Comparison of ENCODE assay signal across 8 mouse cellular contexts in genomic region chr15:12789406-12789867, GRCm38 (mm10). TPM values are rescaled to one million over a fixed set of nuclear protein-coding genes. Genes with fewer than 3 reads are reported as not detected.
DNase-seq lines count a peak whose midpoint lies in the region; ATAC-seq and TF ChIP-seq lines count a peak whose summit lies in the region.

No protein-coding gene starts in this region.

- peaks cover 20% of the 10 kb centered on the region for H3K4me1 ChIP-seq in forebrain, embryonic 10.5 days
- H3K4me1 ChIP-seq in forebrain, embryonic 15.5 days, result no peaks in the 10 kb centered on the region
- H3K4me1 ChIP-seq in kidney, postnatal 0 days (replicated peaks; ENCODE audit: insufficient read depth, low read length), result no peaks in the 10 kb centered on the region; the same call in 1 of the 2 replicates
- H3K4me1 ChIP-seq in intestine, postnatal 0 days (replicated peaks; ENCODE audit: control insufficient read depth, insufficient read depth, low read length), result no peaks in the 10 kb centered on the region

- 36% methylated on average over 10 of the region's 10 CpGs for WGBS in forebrain, embryonic 10.5 days
- 27% methylated on average over 10 of the region's 10 CpGs for WGBS in forebrain, embryonic 15.5 days
- WGBS in kidney, postnatal 0 days, result 15% methylated on average over 10 of the region's 10 CpGs
- WGBS in intestine, postnatal 0 days, result 7% methylated on average over 10 of the region's 10 CpGs

- H3K9me3 ChIP-seq in forebrain, embryonic 10.5 days, result no peaks in the 10 kb centered on the region
- H3K9me3 ChIP-seq in forebrain, embryonic 15.5 days, result no peaks in the 10 kb centered on the region
- H3K9me3 ChIP-seq in kidney, postnatal 0 days (replicated peaks; ENCODE audit: low read length), result no peaks in the 10 kb centered on the region
- H3K9me3 ChIP-seq in intestine, postnatal 0 days (ENCODE audit: control insufficient read depth), result no peaks in the 10 kb centered on the region

- no peaks in the 10 kb centered on the region for H3K36me3 ChIP-seq in forebrain, embryonic 10.5 days (replicated peaks)
- no peaks in the 10 kb centered on the region for H3K36me3 ChIP-seq in forebrain, embryonic 15.5 days
- H3K36me3 ChIP-seq in kidney, postnatal 0 days (ENCODE audit: insufficient read depth, low read length), result no peaks in the 10 kb centered on the region
- no peaks in the 10 kb centered on the region for H3K36me3 ChIP-seq in intestine, postnatal 0 days (ENCODE audit: control insufficient read depth, insufficient read depth)

- H3K27me3 ChIP-seq in forebrain, embryonic 10.5 days (ENCODE audit: poor library complexity, severe bottlenecking), result no peaks in the 10 kb centered on the region
- H3K27me3 ChIP-seq in forebrain, embryonic 15.5 days, result no peaks in the 10 kb centered on the region
- H3K27me3 ChIP-seq in kidney, postnatal 0 days (ENCODE audit: insufficient read depth, low read length), result no peaks in the 10 kb centered on the region
- no peaks in the 10 kb centered on the region for H3K27me3 ChIP-seq in intestine, postnatal 0 days (replicated peaks; ENCODE audit: control insufficient read depth, insufficient read depth, low read length)

- no peak for DNase-seq in forebrain, embryonic 10.5 days (ENCODE audit: extremely low spot score, low spot score)
- peak; percentile 40 for DNase-seq in kidney, postnatal 0 days (ENCODE audit: low spot score)
- DNase-seq in kidney, adult 8-10 months, result no peak
- peak; percentile 58 for DNase-seq in retina, embryonic 14.5 days (ENCODE audit: low spot score)
- no peak for DNase-seq in ovary, adult 18-20 months (ENCODE audit: low spot score)
- DNase-seq in ovary, postnatal 10 days (ENCODE audit: low spot score), result no peak

- ATAC-seq in forebrain, embryonic 15.5 days (replicated peaks), result no peak
- ATAC-seq in kidney, postnatal 0 days (replicated peaks; ENCODE audit: low FRiP score, low read depth), result no peak
- no peak for ATAC-seq in intestine, postnatal 0 days

- H3K4me3 ChIP-seq in forebrain, embryonic 10.5 days, result no peak overlapping the region
- H3K4me3 ChIP-seq in forebrain, embryonic 15.5 days, result no peak overlapping the region
- no peak overlapping the region for H3K4me3 ChIP-seq in kidney, postnatal 0 days (replicated peaks; ENCODE audit: low read depth, low read length)
- no peak overlapping the region for H3K4me3 ChIP-seq in intestine, postnatal 0 days (ENCODE audit: low read depth, low read length)

- TF ChIP-seq CTCF in kidney, postnatal 0 days (IDR thresholded peaks at IDR 0.05; ENCODE audit: low read depth), result no peak
- no peak for TF ChIP-seq CTCF in intestine, postnatal 0 days (IDR thresholded peaks at IDR 0.05; ENCODE audit: low read depth)

- no peak overlapping the region for H3K9ac ChIP-seq in forebrain, embryonic 15.5 days (replicated peaks)
- H3K9ac ChIP-seq in kidney, postnatal 0 days (ENCODE audit: low read depth, low read length), result no peak overlapping the region
- no peak overlapping the region for H3K9ac ChIP-seq in intestine, postnatal 0 days (ENCODE audit: low read depth, low read length)

- peak overlapping the region; percentile 77 for H3K27ac ChIP-seq in forebrain, embryonic 10.5 days
- H3K27ac ChIP-seq in forebrain, embryonic 15.5 days (replicated peaks), result no peak overlapping the region
- H3K27ac ChIP-seq in kidney, postnatal 0 days, result no peak overlapping the region
- no peak overlapping the region for H3K27ac ChIP-seq in intestine, postnatal 0 days (ENCODE audit: low read depth, low read length)

- H3K4me2 ChIP-seq in forebrain, embryonic 15.5 days (replicated peaks), result no peak overlapping the region
- peak overlapping the region; percentile 37; the same call in 1 of the 2 replicates for H3K4me2 ChIP-seq in kidney, postnatal 0 days (ENCODE audit: low read length)
- H3K4me2 ChIP-seq in intestine, postnatal 0 days (replicated peaks; ENCODE audit: low read depth), result 0 out of 2 replicates have a peak overlapping the region, but pooled peaks have one; percentile 10

RNA-seq across cellular contexts. Expression of gene 6030458C11Rik, which starts 35.0 kb away (rescaled TPM):
- polyA plus RNA-seq in forebrain, embryonic 10.5 days (2016; fragmentation: Nextera tagmentation; extraction: Ambion mirVana), result 45.0 and 50.4 TPM in 2 replicates
- polyA plus RNA-seq in forebrain, embryonic 15.5 days (2015; fragmentation: Nextera tagmentation; extraction: Ambion mirVana), result 32.2 and 33.0 TPM in 2 replicates
- 20.8 and 22.8 TPM in 2 replicates for polyA plus RNA-seq in kidney, postnatal 0 days (2015; fragmentation: Nextera tagmentation; extraction: Ambion mirVana)
- 10.0 and 12.1 TPM in 2 replicates for polyA plus RNA-seq in intestine, postnatal 0 days (2015; fragmentation: Nextera tagmentation; extraction: Ambion mirVana)

RNA-seq across cellular contexts. Expression of gene Drosha, which starts 35.2 kb away (rescaled TPM):
- 87.7 and 88.1 TPM in 2 replicates for polyA plus RNA-seq in forebrain, embryonic 10.5 days (2016; fragmentation: Nextera tagmentation; extraction: Ambion mirVana)
- polyA plus RNA-seq in forebrain, embryonic 15.5 days (2015; fragmentation: Nextera tagmentation; extraction: Ambion mirVana), result 54.7 and 56.0 TPM in 2 replicates
- 22.3 and 25.9 TPM in 2 replicates for polyA plus RNA-seq in kidney, postnatal 0 days (2015; fragmentation: Nextera tagmentation; extraction: Ambion mirVana)
- polyA plus RNA-seq in intestine, postnatal 0 days (2015; fragmentation: Nextera tagmentation; extraction: Ambion mirVana), result 8.4 and 8.9 TPM in 2 replicates

RNA-seq across cellular contexts. Expression of gene Pdzd2, which starts 49.7 kb away (rescaled TPM):
- polyA plus RNA-seq in forebrain, embryonic 10.5 days (2016; fragmentation: Nextera tagmentation; extraction: Ambion mirVana), result 4.7 and 4.9 TPM in 2 replicates
- 9.2 and 10.3 TPM in 2 replicates for polyA plus RNA-seq in forebrain, embryonic 15.5 days (2015; fragmentation: Nextera tagmentation; extraction: Ambion mirVana)
- polyA plus RNA-seq in kidney, postnatal 0 days (2015; fragmentation: Nextera tagmentation; extraction: Ambion mirVana), result 17.1 and 19.1 TPM in 2 replicates
- 10.1 and 12.5 TPM in 2 replicates for polyA plus RNA-seq in intestine, postnatal 0 days (2015; fragmentation: Nextera tagmentation; extraction: Ambion mirVana)

Comparison
In these comparisons a context has a peak if more than half of its experiments do, and no peak if none do; other contexts are left out.
1. DNase-seq: peak in kidney, postnatal 0 days (single experiment) and retina, embryonic 14.5 days (single experiment); none in forebrain, embryonic 10.5 days (single experiment), kidney, adult 8-10 months (0 of 2), ovary, adult 18-20 months (single experiment) and ovary, postnatal 10 days (single experiment).